Mouse (Mus musculus): Measurements from ENCODE around the gene Fcer1g. TPM values are rescaled to one million over a fixed set of nuclear protein-coding genes. Genes with fewer than 3 reads are reported as not detected.
A peak's percentile ranks its signal among the peaks of the same experiment; 100 is the strongest.

Gene Fcer1g
- polyA plus RNA-seq, 1 experiment, result 46.7 TPM

DNA sequence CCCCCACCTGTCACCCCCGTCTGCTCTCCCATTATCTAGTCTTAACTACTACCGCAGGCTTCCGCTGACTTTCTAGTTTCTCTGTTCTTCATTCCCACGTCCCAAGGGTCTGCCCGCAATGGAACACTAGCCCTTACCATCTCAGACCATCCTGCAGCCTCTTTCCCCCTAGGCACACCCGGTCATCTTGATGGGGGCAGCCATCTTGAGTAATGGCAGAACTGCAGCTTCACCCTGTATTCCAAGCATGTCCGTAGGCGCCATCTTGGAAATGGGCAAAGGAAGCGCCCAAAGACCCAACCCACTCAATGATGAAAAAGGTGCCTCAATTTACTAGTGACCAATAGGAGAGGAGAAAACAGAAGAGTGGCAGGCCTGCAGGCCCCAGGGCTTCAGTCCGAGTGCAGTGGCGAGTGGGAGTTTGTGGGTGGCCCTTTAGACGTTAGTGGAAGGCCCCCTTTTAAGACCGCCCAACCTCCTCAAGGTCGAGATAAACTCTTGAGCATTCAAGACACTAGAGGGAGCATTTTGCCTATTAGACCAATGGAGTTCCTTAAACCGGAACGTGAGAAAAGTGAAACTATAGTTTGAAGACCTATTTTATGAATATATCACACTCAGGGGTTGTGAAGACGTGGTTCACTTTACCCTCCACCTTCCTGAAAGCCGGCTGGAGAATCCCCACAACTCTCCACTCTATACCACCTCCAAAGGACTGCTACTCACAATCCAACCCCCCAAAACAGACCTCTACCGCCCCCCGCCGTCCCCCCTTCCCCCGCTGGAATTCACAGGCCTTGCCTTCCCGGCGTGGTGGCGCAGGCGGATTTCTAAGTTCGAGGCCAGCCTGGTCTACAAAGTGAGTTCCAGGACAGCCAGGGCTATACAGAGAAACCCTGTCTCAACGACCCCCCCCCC lies 11.7 kb downstream of the Fcer1g start, which contains the start of gene Tomm40l:
Tomm40l (minus strand) TSS at position 277 of the 918 bp plus-strand sequence.
- peak within 1 kb of the TSS; percentile 84 for H3K4me3 ChIP-seq (ENCODE audit: low read depth, low read length)
- peaks cover 14% of the 10 kb centered on the region for H3K4me1 ChIP-seq (ENCODE audit: control insufficient read depth, insufficient read depth, insufficient read length, low read length)
- H3K27ac ChIP-seq (ENCODE audit: insufficient read depth, low read depth, low read length), result peak within 1 kb of the TSS; percentile 66
- TF ChIP-seq CTCF (IDR thresholded peaks at IDR 0.05; ENCODE audit: extremely low read depth, insufficient read length, insufficient replicate concordance, low read depth, low read length), result no peak
- TF ChIP-seq POLR2A (IDR thresholded peaks at IDR 0.05; ENCODE audit: low read depth, low read length), result peak; percentile 68; the same call in 1 of the 2 replicates
- 1% methylated on average over 28 of the region's 28 CpGs for WGBS
- H3K36me3 ChIP-seq (ENCODE audit: control insufficient read depth, insufficient read depth, low read length), result peaks cover 25% of the 10 kb centered on the region
- H3K27me3 ChIP-seq (ENCODE audit: control insufficient read depth, insufficient read depth, low read length), result no peaks in the 10 kb centered on the region

DNA sequence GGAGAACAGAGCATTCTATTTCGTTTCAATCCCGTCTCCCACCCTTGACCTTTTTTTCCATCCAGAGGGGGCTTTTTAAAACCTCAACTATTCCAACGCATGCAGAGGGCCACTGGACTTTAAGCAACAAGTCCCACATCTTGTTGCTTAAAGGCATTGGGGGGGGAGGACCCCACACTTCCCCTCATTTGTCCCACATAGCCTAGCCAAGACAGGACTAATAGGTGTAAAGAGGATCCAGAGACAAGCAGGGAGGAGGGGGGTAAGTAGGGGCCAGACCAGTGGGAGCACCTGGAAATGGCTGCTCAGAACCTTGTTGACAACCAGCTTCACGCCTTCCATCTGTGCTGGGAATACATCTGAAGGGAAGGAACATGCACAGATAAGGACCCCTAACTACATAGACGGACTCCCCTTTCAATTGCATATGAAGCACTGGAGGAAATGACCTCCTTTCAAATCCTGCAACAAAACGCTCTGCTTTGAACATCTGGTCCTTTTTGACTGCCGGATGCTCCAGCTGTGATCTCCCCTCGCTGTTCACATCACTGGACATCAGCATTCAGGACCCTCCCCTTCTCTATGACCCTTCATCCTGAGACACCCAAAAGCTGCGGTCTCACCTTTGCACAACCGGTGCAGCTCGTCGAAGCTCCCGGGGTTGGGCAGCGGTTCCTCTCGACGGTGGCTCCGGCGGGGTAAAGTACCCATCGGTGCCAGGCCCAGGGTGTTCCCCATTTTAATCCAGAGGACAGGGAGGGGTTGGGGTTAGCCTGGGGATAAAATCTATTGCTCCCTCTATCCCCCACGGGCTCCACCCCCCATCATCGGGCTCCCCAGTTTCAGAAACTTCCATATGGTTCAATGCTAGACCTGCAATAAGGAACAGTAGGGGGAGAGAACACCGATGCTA lies 12.6 kb downstream of the Fcer1g start:
- Histone ChIP-seq H3K4me3 (ENCODE audit: low read depth, low read length) (peak overlapping the region; percentile 84), H3K27me3 (ENCODE audit: control insufficient read depth, insufficient read depth, low read length) (no peaks in the 10 kb centered on the region), H3K27ac (ENCODE audit: insufficient read depth, low read depth, low read length) (0 out of 2 replicates have a peak overlapping the region, but pooled peaks have one; percentile 0), H3K36me3 (ENCODE audit: control insufficient read depth, insufficient read depth, low read length) (peaks cover 34% of the 10 kb centered on the region), H3K4me1 (ENCODE audit: control insufficient read depth, insufficient read depth, insufficient read length, low read length) (peaks cover 14% of the 10 kb centered on the region)
- WGBS, result 6% methylated on average over 22 of the region's 22 CpGs
- no peak for TF ChIP-seq CTCF (IDR thresholded peaks at IDR 0.05; ENCODE audit: extremely low read depth, insufficient read length, insufficient replicate concordance, low read depth, low read length)
- no peak for TF ChIP-seq POLR2A (IDR thresholded peaks at IDR 0.05; ENCODE audit: low read depth, low read length)

DNA sequence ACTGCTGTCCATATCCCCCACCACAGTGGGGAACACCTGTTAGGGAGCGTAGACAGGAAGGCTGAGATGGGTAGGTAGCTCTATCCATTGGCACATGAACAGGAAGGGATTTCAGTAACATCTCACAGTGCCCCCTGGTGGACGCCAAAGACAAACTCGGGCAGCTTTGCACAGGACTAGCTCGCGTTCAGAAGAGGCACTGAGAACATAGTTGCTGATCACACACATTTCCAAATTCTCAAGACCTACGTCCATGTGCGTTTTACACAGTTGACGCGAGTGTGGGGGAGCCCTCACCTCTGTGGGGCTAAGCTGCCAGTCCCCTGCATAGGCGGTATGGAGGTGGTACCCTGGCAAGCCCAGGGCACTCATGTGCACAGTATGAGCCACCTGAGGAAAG lies 13.3 kb downstream of the Fcer1g start:
- Histone ChIP-seq H3K4me1 (ENCODE audit: control insufficient read depth, insufficient read depth, insufficient read length, low read length) (peaks cover 14% of the 10 kb centered on the region), H3K27me3 (ENCODE audit: control insufficient read depth, insufficient read depth, low read length) (no peaks in the 10 kb centered on the region), H3K36me3 (ENCODE audit: control insufficient read depth, insufficient read depth, low read length) (peaks cover 34% of the 10 kb centered on the region), H3K4me3 (ENCODE audit: low read depth, low read length) (peak overlapping the region; percentile 23), H3K27ac (ENCODE audit: insufficient read depth, low read depth, low read length) (0 out of 2 replicates have a peak overlapping the region, but pooled peaks have one; percentile 0)
- TF ChIP-seq CTCF (IDR thresholded peaks at IDR 0.05; ENCODE audit: extremely low read depth, insufficient read length, insufficient replicate concordance, low read depth, low read length) (peak; percentile 89; the same call in 1 of the 2 replicates), POLR2A (IDR thresholded peaks at IDR 0.05; ENCODE audit: low read depth, low read length) (no peak)
- WGBS, result 7% methylated on average over 10 of the region's 10 CpGs

DNA sequence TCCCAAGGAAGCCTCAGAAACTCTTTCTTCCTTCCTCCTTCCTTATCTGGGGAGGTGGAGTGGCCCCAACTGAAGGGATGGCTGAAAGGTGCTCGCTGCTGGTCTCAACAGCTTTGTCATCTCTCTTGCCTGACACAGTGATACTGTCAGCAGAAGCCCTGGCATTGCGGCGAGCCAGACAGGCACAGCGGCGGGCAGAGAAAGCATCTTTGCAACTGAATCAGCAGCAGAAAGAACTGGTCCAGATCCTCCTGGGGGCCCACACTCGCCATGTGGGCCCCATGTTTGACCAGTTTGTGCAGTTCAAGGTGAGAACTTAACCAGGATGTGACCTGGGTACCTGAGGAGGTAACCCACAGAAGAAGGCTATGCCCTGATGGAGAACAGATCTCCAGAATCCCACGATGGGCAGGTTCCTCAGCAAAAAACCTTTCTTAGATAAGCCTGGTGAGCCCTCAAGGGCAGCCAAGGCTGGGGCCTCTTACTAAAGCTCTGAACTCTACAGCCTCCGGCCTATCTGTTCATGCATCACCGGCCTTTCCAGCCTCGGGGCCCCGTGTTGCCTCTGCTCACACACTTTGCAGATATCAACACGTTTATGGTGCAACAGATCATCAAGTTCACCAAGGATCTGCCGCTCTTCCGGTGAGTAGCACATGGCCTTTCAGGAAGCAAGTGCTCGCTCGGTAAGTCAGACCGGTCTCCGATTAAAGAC lies 17.8 kb downstream of the Fcer1g start:
- 70% methylated on average over 18 of the region's 18 CpGs for WGBS
- Histone ChIP-seq H3K36me3 (ENCODE audit: control insufficient read depth, insufficient read depth, low read length) (peaks cover 34% of the 10 kb centered on the region), H3K27ac (ENCODE audit: insufficient read depth, low read depth, low read length) (no peak overlapping the region), H3K4me3 (ENCODE audit: low read depth, low read length) (no peak overlapping the region), H3K27me3 (ENCODE audit: control insufficient read depth, insufficient read depth, low read length) (no peaks in the 10 kb centered on the region), H3K4me1 (ENCODE audit: control insufficient read depth, insufficient read depth, insufficient read length, low read length) (peaks cover 14% of the 10 kb centered on the region)
- TF ChIP-seq POLR2A (IDR thresholded peaks at IDR 0.05; ENCODE audit: low read depth, low read length) (no peak), CTCF (IDR thresholded peaks at IDR 0.05; ENCODE audit: extremely low read depth, insufficient read length, insufficient replicate concordance, low read depth, low read length) (no peak)

DNA sequence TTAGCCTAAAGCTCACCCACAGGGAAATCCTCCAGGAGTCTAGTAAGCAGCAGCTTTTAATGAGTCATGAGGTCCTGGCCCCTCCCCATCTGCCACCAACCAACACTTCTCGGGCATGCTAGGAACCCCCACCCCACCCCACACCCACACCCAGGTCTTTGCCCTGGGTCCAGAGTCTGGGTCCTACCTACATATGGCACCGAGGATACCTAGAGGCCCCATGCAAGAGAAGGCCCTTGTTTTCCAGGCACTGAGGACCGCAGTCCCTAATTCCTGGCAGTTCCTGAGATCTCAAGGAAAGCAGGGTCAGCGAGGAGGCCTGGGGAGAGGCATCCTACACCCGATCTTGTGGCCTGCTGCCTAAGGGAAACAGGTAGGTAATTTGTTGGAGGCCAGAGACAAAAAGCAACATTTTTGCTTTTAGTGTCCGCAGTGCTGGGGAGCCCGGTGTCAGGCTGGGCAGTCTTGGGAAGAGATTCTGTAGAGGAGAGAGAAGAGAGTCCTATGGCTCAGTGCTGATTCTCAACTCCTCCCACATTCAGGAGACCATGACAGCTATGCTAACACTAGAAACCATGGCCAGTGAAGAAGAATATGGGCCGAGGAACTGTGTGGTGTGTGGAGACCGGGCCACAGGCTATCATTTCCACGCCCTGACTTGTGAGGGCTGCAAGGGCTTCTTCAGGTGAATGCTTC lies 20.2 kb downstream of the Fcer1g start, which contains the start of gene Nr1i3:
Nr1i3 (plus strand) TSS at position 170 of the 696 bp plus-strand sequence.
- H3K4me1 ChIP-seq (ENCODE audit: control insufficient read depth, insufficient read depth, insufficient read length, low read length), result peaks cover 9% of the 10 kb centered on the region; the same call in 1 of the 2 replicates
- WGBS, result 41% methylated on average over 10 of the region's 10 CpGs
- H3K36me3 ChIP-seq (ENCODE audit: control insufficient read depth, insufficient read depth, low read length), result peaks cover 20% of the 10 kb centered on the region
- TF ChIP-seq POLR2A (IDR thresholded peaks at IDR 0.05; ENCODE audit: low read depth, low read length) (peak; percentile 76; the same call in 1 of the 2 replicates), CTCF (IDR thresholded peaks at IDR 0.05; ENCODE audit: extremely low read depth, insufficient read length, insufficient replicate concordance, low read depth, low read length) (no peak)
- peak within 1 kb of the TSS; percentile 78 for H3K4me3 ChIP-seq (ENCODE audit: low read depth, low read length)
- H3K27ac ChIP-seq (ENCODE audit: insufficient read depth, low read depth, low read length), result peak within 1 kb of the TSS; percentile 96
- H3K27me3 ChIP-seq (ENCODE audit: control insufficient read depth, insufficient read depth, low read length), result no peaks in the 10 kb centered on the region

DNA sequence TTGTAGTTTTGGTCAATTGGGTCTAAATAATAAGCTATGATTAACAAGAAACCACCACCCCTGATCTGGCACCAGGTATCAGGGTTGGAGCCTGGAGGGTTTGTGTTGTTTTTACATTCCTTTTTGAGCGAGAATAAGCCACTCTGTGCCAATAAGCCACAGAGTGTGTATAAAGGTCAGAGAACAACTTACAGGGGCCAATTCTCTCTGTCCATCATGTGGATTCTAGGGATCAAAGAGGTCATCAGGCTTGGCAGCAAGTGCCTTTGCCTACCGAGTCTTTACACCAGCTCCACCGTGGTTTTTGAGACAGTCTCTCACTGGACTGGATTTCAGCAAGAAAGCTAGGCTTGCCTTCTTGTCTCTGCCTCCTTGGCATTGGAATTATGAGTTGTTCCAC lies 21.3 kb downstream of the Fcer1g start:
- H3K27ac ChIP-seq (ENCODE audit: insufficient read depth, low read depth, low read length), result no peak overlapping the region

More for the DNA sequence above, 21.3 kb downstream of the Fcer1g start:
- TF ChIP-seq CTCF (IDR thresholded peaks at IDR 0.05; ENCODE audit: extremely low read depth, insufficient read length, insufficient replicate concordance, low read depth, low read length) (no peak), POLR2A (IDR thresholded peaks at IDR 0.05; ENCODE audit: low read depth, low read length) (no peak)
- Histone ChIP-seq H3K4me3 (ENCODE audit: low read depth, low read length) (no peak overlapping the region), H3K4me1 (ENCODE audit: control insufficient read depth, insufficient read depth, insufficient read length, low read length) (peaks cover 9% of the 10 kb centered on the region; the same call in 1 of the 2 replicates), H3K27me3 (ENCODE audit: control insufficient read depth, insufficient read depth, low read length) (no peaks in the 10 kb centered on the region), H3K36me3 (ENCODE audit: control insufficient read depth, insufficient read depth, low read length) (peaks cover 9% of the 10 kb centered on the region)
- WGBS, result 52% methylated on average over 3 of the region's 3 CpGs
